Mouse (Mus musculus): ENCODE results near the gene Tmem247. TPM values are rescaled to one million over a fixed set of nuclear protein-coding genes. Genes with fewer than 3 reads are reported as not detected.

Tmem247 gene
- 69.6 TPM for polyA plus RNA-seq (2014; fragmentation: Illumina TruSeq; extraction: RNeasy Lipid Tissue Mini Kit (QIAGEN cat#74804); ENCODE audit: low read depth, low replicate concordance)

GRCm38 (mm10) chr17:86917048-86917447, at the start of gene Tmem247:
Gene Tmem247 (plus strand): TSS chr17:86917348.

GRCm38 (mm10) chr17:86947840-86948796, 31.0 kb downstream of the Tmem247 start, which contains the start of gene Atp6v1e2:
Gene Atp6v1e2 (minus strand): TSS chr17:86947897.

GRCm38 (mm10) chr17:86962894-86963585, 45.9 kb downstream of the Tmem247 start, which contains the start of gene Rhoq:
Gene Rhoq (plus strand): TSS chr17:86963082.

Other genes with a start within 250 kb of the Tmem247 start
- gene Epas1, start 163.6 kb upstream of the Tmem247 start, polyA plus RNA-seq (2014; fragmentation: Illumina TruSeq; extraction: RNeasy Lipid Tissue Mini Kit (QIAGEN cat#74804); ENCODE audit: low read depth, low replicate concordance) = 7.1 TPM
- gene Atp6v1e2, start 30.5 kb downstream of the Tmem247 start, polyA plus RNA-seq (2014; fragmentation: Illumina TruSeq; extraction: RNeasy Lipid Tissue Mini Kit (QIAGEN cat#74804); ENCODE audit: low read depth, low replicate concordance) = 34.1 TPM
- gene Rhoq, start 45.7 kb downstream of the Tmem247 start, polyA plus RNA-seq (2014; fragmentation: Illumina TruSeq; extraction: RNeasy Lipid Tissue Mini Kit (QIAGEN cat#74804); ENCODE audit: low read depth, low replicate concordance) = 2.5 TPM
- gene Pigf, start 108.1 kb downstream of the Tmem247 start, polyA plus RNA-seq (2014; fragmentation: Illumina TruSeq; extraction: RNeasy Lipid Tissue Mini Kit (QIAGEN cat#74804); ENCODE audit: low read depth, low replicate concordance) = 283 TPM
- 325 TPM for gene Cript, start 108.2 kb downstream of the Tmem247 start, polyA plus RNA-seq (2014; fragmentation: Illumina TruSeq; extraction: RNeasy Lipid Tissue Mini Kit (QIAGEN cat#74804); ENCODE audit: low read depth, low replicate concordance)
- 9.4 TPM for gene Socs5, start 190.3 kb downstream of the Tmem247 start, polyA plus RNA-seq (2014; fragmentation: Illumina TruSeq; extraction: RNeasy Lipid Tissue Mini Kit (QIAGEN cat#74804); ENCODE audit: low read depth, low replicate concordance)